Mouse (Mus musculus) erythroblast, embryonic 14.5 days (primary cell): ENCODE measurements around the gene Tmem156.

Experiments
- GATA1 ChIP-seq: IDR thresholded peaks from 2 replicates; pipeline ENCODE4 v1.6.1; 2012; ENCODE audit warnings: low read length, inconsistent platforms, mixed read lengths
- TAL1 ChIP-seq: IDR thresholded peaks from 3 replicates; pipeline ENCODE4 v1.6.1; 2012; ENCODE audit warnings: low read length, inconsistent platforms, mixed read lengths

DNA sequence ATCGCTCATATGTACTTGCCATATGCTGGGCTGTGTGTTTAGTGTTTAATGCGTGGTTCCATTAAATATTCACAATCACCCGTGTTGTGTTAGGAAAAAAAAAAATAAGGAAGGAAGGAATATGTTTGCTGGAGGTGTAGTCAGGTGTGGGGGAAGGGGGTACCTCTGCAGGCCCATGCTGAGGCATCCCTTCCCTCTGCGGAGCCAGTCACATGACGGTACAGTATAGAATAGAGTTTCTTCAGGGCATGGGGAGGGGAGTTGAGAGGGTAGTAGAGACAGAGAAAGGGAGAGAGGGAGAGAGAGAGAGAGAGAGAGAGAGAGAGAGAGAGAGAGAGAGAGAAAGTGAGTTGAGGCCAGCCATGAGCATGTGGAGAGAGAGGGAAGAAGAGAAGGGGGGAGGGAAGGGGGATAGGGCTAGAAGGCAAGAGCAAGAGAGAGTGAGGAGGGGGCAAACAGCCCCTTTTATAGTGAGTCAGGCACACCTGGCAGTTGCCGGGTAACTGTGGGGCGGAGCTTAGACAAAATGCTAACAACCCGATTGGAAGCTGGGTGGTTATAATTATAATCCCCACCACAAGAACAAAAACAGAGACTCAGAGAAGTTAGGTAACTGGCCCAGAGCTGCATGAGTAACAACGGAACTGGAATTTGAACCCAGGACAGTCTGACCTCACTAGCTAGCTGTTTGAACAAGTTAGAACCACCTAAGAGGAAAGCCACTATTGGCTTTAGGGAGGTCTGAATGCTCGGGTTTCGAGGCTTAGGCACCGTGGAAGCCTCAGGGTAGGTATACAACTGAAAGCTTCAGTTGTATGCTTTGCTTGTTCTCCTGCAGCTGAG lies 45.3 kb downstream of the Tmem156 start:
- TF ChIP-seq GATA1 (no peak), TAL1 (no peak)
